Mouse (Mus musculus) lung, embryonic 14.5 days (tissue): ENCODE measurements around the gene Lhpp. TPM values are rescaled to one million over a fixed set of nuclear protein-coding genes. Genes with fewer than 3 reads are reported as not detected.
A peak's percentile ranks its signal among the peaks of the same experiment; 100 is the strongest.

ENCODE experiments used
- ATAC-seq: fragments of 200-750 bp; cut with Nextera tagmentation; 2 replicates; pipeline ENCODE4 v1.8.0; 2017; ENCODE audit warnings: mild to moderate bottlenecking, moderate TSS enrichment, moderate library complexity; ENCODE audit not compliant: insufficient read depth
- DNase-seq: peaks from one replicate; pipeline ENCODE4 v3.0.0-alpha.2; 2015
- H3K27ac ChIP-seq: fragments of 300-500 bp; sonication (generic); 2 replicates; pipeline ENCODE4 v1.5.1; 2014; ENCODE audit warnings: low read depth, mild to moderate bottlenecking, moderate library complexity
- H3K27me3 ChIP-seq: fragments of 300-500 bp; sonication (generic); 2 replicates; pipeline ENCODE4 v1.6.1; 2014; ENCODE audit warnings: low read length, control low read depth; ENCODE audit not compliant: insufficient read depth
- H3K36me3 ChIP-seq: fragments of 300-500 bp; sonication (generic); 2 replicates; pipeline ENCODE4 v1.6.1; 2014; ENCODE audit warnings: control low read depth; ENCODE audit not compliant: insufficient read depth
- H3K4me1 ChIP-seq: fragments of 300-500 bp; sonication (generic); 2 replicates; pipeline ENCODE4 v1.6.1; 2014; ENCODE audit warnings: antibody characterized with exemption, control low read depth; ENCODE audit not compliant: insufficient read depth
- H3K4me2 ChIP-seq: fragments of 300-500 bp; sonication (generic); 2 replicates; pipeline ENCODE4 v1.6.1; 2014; ENCODE audit warnings: mild to moderate bottlenecking
- H3K4me3 ChIP-seq: fragments of 300-500 bp; sonication (generic); 2 replicates; pipeline ENCODE4 v1.5.1; 2014; ENCODE audit warnings: low read depth, low read length
- H3K9ac ChIP-seq: fragments of 300-500 bp; sonication (generic); 2 replicates; pipeline ENCODE4 v1.6.1; 2014
- H3K9me3 ChIP-seq: fragments of 300-500 bp; sonication (generic); 2 replicates; pipeline ENCODE4 v1.6.1; 2016; ENCODE audit warnings: low read depth, low read length, control low read depth
- CTCF ChIP-seq: IDR thresholded peaks from 2 replicates; pipeline ENCODE4 v1.5.1; 2016; ENCODE audit warnings: antibody characterized with exemption, low read depth
- WGBS: fragments of 180-500 bp; shearing (Covaris S2); extraction: QIAGEN DNeasy Blood & Tissue Kit; methylation state at CpG from one replicate; pipeline ENCODE4 v1.1.7; 2014; 5-methylcytosine and 5-hydroxymethylcytosine counted together
- polyA plus RNA-seq: library from polyadenylated mRNA; unstranded; fragments of >200 nt; fragmentation: Nextera tagmentation; extraction: Ambion mirVana; gene quantifications from 2 replicates; pipeline ENCODE4 v1.2.1, GENCODE M21; 2014

The Lhpp gene
- polyA plus RNA-seq, 1 experiment from 2014 or later, result 22.8 TPM

GRCm38 (mm10) chr7:132599071-132599975 lies 11.1 kb upstream of the Lhpp start, which contains the start of gene Nkx1-2:
TSS of gene Nkx1-2 (minus strand) at chr7:132599637.
- WGBS, result under 1% methylated on average over 51 of the region's 52 CpGs
- H3K4me2 ChIP-seq, result peak within 1 kb of the TSS; percentile 71
- 0 out of 2 replicates have a peak, but pooled peaks cover 4% of the 10 kb centered on the region for H3K4me1 ChIP-seq
- H3K4me3 ChIP-seq, result peak within 1 kb of the TSS; percentile 39
- peak; percentile 49 for DNase-seq
- peak; percentile 46; the same call in 1 of the 2 replicates for ATAC-seq
- H3K9me3 ChIP-seq, result no peaks in the 10 kb centered on the region
- no peak for TF ChIP-seq CTCF
- no peak within 1 kb of the TSS for H3K9ac ChIP-seq
- no peak within 1 kb of the TSS for H3K27ac ChIP-seq
- peaks cover 86% of the 10 kb centered on the region for H3K27me3 ChIP-seq
- H3K36me3 ChIP-seq, result no peaks in the 10 kb centered on the region

- H3K4me3 ChIP-seq, result peak overlapping the region; percentile 39
- H3K27me3 ChIP-seq, result peaks cover 86% of the 10 kb centered on the region
- H3K4me2 ChIP-seq, result peak overlapping the region; percentile 71
- 4% methylated on average over 9 of the region's 9 CpGs for WGBS
- H3K27ac ChIP-seq, result no peak overlapping the region
- H3K36me3 ChIP-seq, result no peaks in the 10 kb centered on the region
- no peaks in the 10 kb centered on the region for H3K9me3 ChIP-seq
- DNase-seq, result no peak
- no peak for ATAC-seq
- no peak for TF ChIP-seq CTCF
- H3K9ac ChIP-seq, result no peak overlapping the region
- H3K4me1 ChIP-seq, result 0 out of 2 replicates have a peak, but pooled peaks cover 4% of the 10 kb centered on the region
Observed at GRCm38 (mm10) chr7:132600026-132600425, 10.4 kb upstream of the Lhpp start.

GRCm38 (mm10) chr7:132600926-132601325 lies 9.5 kb upstream of the Lhpp start:
- TF ChIP-seq CTCF, result no peak
- WGBS, result 9% methylated on average over 8 of the region's 8 CpGs
- Histone ChIP-seq H3K36me3 (no peaks in the 10 kb centered on the region), H3K4me1 (0 out of 2 replicates have a peak, but pooled peaks cover 4% of the 10 kb centered on the region), H3K4me3 (no peak overlapping the region), H3K9ac (no peak overlapping the region), H3K27me3 (peaks cover 80% of the 10 kb centered on the region), H3K27ac (no peak overlapping the region), H3K9me3 (no peaks in the 10 kb centered on the region), H3K4me2 (no peak overlapping the region)
- ATAC-seq, result no peak
- DNase-seq, result no peak

GRCm38 (mm10) chr7:132604720-132605119 lies 5.7 kb upstream of the Lhpp start:
- Histone ChIP-seq H3K9me3 (no peaks in the 10 kb centered on the region), H3K27me3 (peaks cover 42% of the 10 kb centered on the region), H3K4me2 (no peak overlapping the region), H3K4me3 (no peak overlapping the region), H3K36me3 (no peaks in the 10 kb centered on the region), H3K4me1 (no peaks in the 10 kb centered on the region), H3K9ac (no peak overlapping the region), H3K27ac (no peak overlapping the region)
- TF ChIP-seq CTCF, result no peak
- 81% methylated on average over 4 of the region's 4 CpGs for WGBS
- DNase-seq (no peak), ATAC-seq (no peak)

- no peak for TF ChIP-seq CTCF
- no peak for ATAC-seq
- WGBS, result 54% methylated on average over 5 of the region's 5 CpGs
Observed at GRCm38 (mm10) chr7:132605689-132606088, 4.7 kb upstream of the Lhpp start.

GRCm38 (mm10) chr7:132608316-132609020 lies 2.0 kb upstream of the Lhpp start:
- H3K36me3 ChIP-seq, result no peaks in the 10 kb centered on the region
- H3K9ac ChIP-seq, result no peak overlapping the region
- H3K27me3 ChIP-seq, result 0 out of 2 replicates have a peak, but pooled peaks cover 5% of the 10 kb centered on the region
- no peak for ATAC-seq
- no peak for DNase-seq
- H3K4me3 ChIP-seq, result no peak overlapping the region
- H3K27ac ChIP-seq, result no peak overlapping the region
- WGBS, result 91% methylated on average over 4 of the region's 4 CpGs
- no peak for TF ChIP-seq CTCF
- H3K4me2 ChIP-seq, result no peak overlapping the region
- no peaks in the 10 kb centered on the region for H3K4me1 ChIP-seq
- H3K9me3 ChIP-seq, result no peaks in the 10 kb centered on the region

More at GRCm38 (mm10) chr7:132605689-132606088, 4.7 kb upstream of the Lhpp start:
- H3K9me3 ChIP-seq, result no peaks in the 10 kb centered on the region
- no peak overlapping the region for H3K4me2 ChIP-seq
- H3K9ac ChIP-seq, result no peak overlapping the region
- no peak for DNase-seq
- no peaks in the 10 kb centered on the region for H3K36me3 ChIP-seq
- peaks cover 32% of the 10 kb centered on the region for H3K27me3 ChIP-seq
- no peak overlapping the region for H3K27ac ChIP-seq
- no peaks in the 10 kb centered on the region for H3K4me1 ChIP-seq
- no peak overlapping the region for H3K4me3 ChIP-seq

GRCm38 (mm10) chr7:132611530-132611929 lies 1.1 kb downstream of the Lhpp start:
- ATAC-seq, result no peak
- H3K27me3 ChIP-seq, result no peaks in the 10 kb centered on the region
- H3K36me3 ChIP-seq, result no peaks in the 10 kb centered on the region
- no peak overlapping the region for H3K9ac ChIP-seq
- no peak for DNase-seq
- WGBS, result 93% methylated on average over 8 of the region's 8 CpGs
- no peaks in the 10 kb centered on the region; the same call in 1 of the 2 replicates for H3K4me1 ChIP-seq
- TF ChIP-seq CTCF, result no peak
- no peak overlapping the region for H3K4me3 ChIP-seq
- H3K4me2 ChIP-seq, result no peak overlapping the region
- H3K27ac ChIP-seq, result no peak overlapping the region
- no peaks in the 10 kb centered on the region for H3K9me3 ChIP-seq
